Mouse (Mus musculus) intestine, postnatal 0 days (tissue): Measurements from ENCODE around the gene Jund. TPM values are rescaled to one million over a fixed set of nuclear protein-coding genes. Genes with fewer than 3 reads are reported as not detected.
A peak's percentile ranks its signal among the peaks of the same experiment; 100 is the strongest.

Experiments used
- ATAC-seq: fragments of 200-750 bp; cut with Nextera tagmentation; 2 replicates; pipeline ENCODE4 v1.8.0; 2017; ENCODE audit warnings: mild to moderate bottlenecking, moderate TSS enrichment, moderate library complexity
- H3K27ac ChIP-seq: fragments of 300-500 bp; sonication (generic); 2 replicates; pipeline ENCODE4 v1.5.1; 2014; ENCODE audit warnings: mild to moderate bottlenecking, low read depth, low read length, moderate library complexity
- H3K27me3 ChIP-seq: fragments of 300-500 bp; sonication (generic); replicated peaks from 2 replicates; pipeline ENCODE4 v1.6.1; 2014; ENCODE audit warnings: low read length, mixed read lengths; ENCODE audit not compliant: control insufficient read depth, insufficient read depth
- H3K36me3 ChIP-seq: fragments of 300-500 bp; sonication (generic); 2 replicates; pipeline ENCODE4 v1.6.1; 2014; ENCODE audit warnings: mild to moderate bottlenecking, moderate library complexity; ENCODE audit not compliant: control insufficient read depth, insufficient read depth
- H3K4me1 ChIP-seq: fragments of 300-500 bp; sonication (generic); replicated peaks from 2 replicates; pipeline ENCODE4 v1.6.1; 2014; ENCODE audit warnings: antibody characterized with exemption, low read length, mixed read lengths; ENCODE audit not compliant: control insufficient read depth, insufficient read depth
- H3K4me2 ChIP-seq: fragments of 300-500 bp; sonication (generic); replicated peaks from 2 replicates; pipeline ENCODE4 v1.6.1; 2014; ENCODE audit warnings: low read depth, mild to moderate bottlenecking, moderate library complexity
- H3K4me3 ChIP-seq: fragments of 300-500 bp; sonication (generic); 2 replicates; pipeline ENCODE4 v1.5.1; 2014; ENCODE audit warnings: low read depth, low read length
- H3K9ac ChIP-seq: fragments of 300-500 bp; sonication (generic); 2 replicates; pipeline ENCODE4 v1.6.1; 2014; ENCODE audit warnings: mild to moderate bottlenecking, low read depth, low read length
- H3K9me3 ChIP-seq: fragments of 300-500 bp; sonication (generic); 2 replicates; pipeline ENCODE4 v1.6.1; 2016; ENCODE audit warnings: mixed run types; ENCODE audit not compliant: control insufficient read depth
- CTCF ChIP-seq: sonication (generic); IDR thresholded peaks from 2 replicates; pipeline ENCODE4 v1.5.1; 2016; ENCODE audit warnings: low read depth, mild to moderate bottlenecking, control low read depth, antibody characterized with exemption, moderate library complexity
- WGBS: fragments of 180-500 bp; shearing (Covaris S2); extraction: QIAGEN DNeasy Blood & Tissue Kit; methylation state at CpG from one replicate; pipeline ENCODE4 v1.1.7; 2014; 5-methylcytosine and 5-hydroxymethylcytosine counted together
- polyA plus RNA-seq: library from polyadenylated mRNA; unstranded; fragments of >200 nt; fragmentation: Nextera tagmentation; extraction: Ambion mirVana; gene quantifications from 2 replicates; pipeline ENCODE4 v1.2.1, GENCODE M21; 2015

The Jund gene
- polyA plus RNA-seq, 1 experiment from 2014 or later = 121 TPM

- no peak for TF ChIP-seq CTCF
- no peak overlapping the region for H3K4me3 ChIP-seq
- H3K4me1 ChIP-seq = no peaks in the 10 kb centered on the region
- peaks cover 42% of the 10 kb centered on the region for H3K36me3 ChIP-seq
- no peaks in the 10 kb centered on the region for H3K9me3 ChIP-seq
- H3K4me2 ChIP-seq = no peak overlapping the region
- 0 out of 2 replicates have a peak overlapping the region, but pooled peaks have one; percentile 7 for H3K27ac ChIP-seq
- WGBS = 81% methylated on average over 13 of the region's 13 CpGs
- no peak for ATAC-seq
- H3K9ac ChIP-seq = no peak overlapping the region
- no peaks in the 10 kb centered on the region for H3K27me3 ChIP-seq
These were observed 42.5 kb upstream of the Jund start for GRCm38 (mm10) chr8:70656193-70656790.

GRCm38 (mm10) chr8:70657214-70657613, 41.5 kb upstream of the Jund start:
- no peak overlapping the region for H3K27ac ChIP-seq
- no peak for TF ChIP-seq CTCF
- WGBS = 72% methylated on average over 3 of the region's 3 CpGs

GRCm38 (mm10) chr8:70657739-70658138, 41.0 kb upstream of the Jund start:
- 88% methylated on average over 2 of the region's 2 CpGs for WGBS
- Histone ChIP-seq H3K9ac (peak overlapping the region; percentile 82; the same call in 1 of the 2 replicates), H3K4me1 (no peaks in the 10 kb centered on the region), H3K27ac (no peak overlapping the region), H3K9me3 (no peaks in the 10 kb centered on the region), H3K27me3 (no peaks in the 10 kb centered on the region), H3K36me3 (peaks cover 28% of the 10 kb centered on the region), H3K4me2 (peak overlapping the region; percentile 92), H3K4me3 (peak overlapping the region; percentile 85; the same call in 1 of the 2 replicates)
- TF ChIP-seq CTCF = no peak
- no peak for ATAC-seq

More at GRCm38 (mm10) chr8:70657214-70657613, 41.5 kb upstream of the Jund start:
- H3K36me3 ChIP-seq = peaks cover 33% of the 10 kb centered on the region
- no peaks in the 10 kb centered on the region for H3K4me1 ChIP-seq
- H3K9me3 ChIP-seq = no peaks in the 10 kb centered on the region
- no peak for ATAC-seq
- H3K9ac ChIP-seq = no peak overlapping the region
- no peak overlapping the region for H3K4me3 ChIP-seq
- H3K4me2 ChIP-seq = peak overlapping the region; percentile 92
- H3K27me3 ChIP-seq = no peaks in the 10 kb centered on the region

DNA sequence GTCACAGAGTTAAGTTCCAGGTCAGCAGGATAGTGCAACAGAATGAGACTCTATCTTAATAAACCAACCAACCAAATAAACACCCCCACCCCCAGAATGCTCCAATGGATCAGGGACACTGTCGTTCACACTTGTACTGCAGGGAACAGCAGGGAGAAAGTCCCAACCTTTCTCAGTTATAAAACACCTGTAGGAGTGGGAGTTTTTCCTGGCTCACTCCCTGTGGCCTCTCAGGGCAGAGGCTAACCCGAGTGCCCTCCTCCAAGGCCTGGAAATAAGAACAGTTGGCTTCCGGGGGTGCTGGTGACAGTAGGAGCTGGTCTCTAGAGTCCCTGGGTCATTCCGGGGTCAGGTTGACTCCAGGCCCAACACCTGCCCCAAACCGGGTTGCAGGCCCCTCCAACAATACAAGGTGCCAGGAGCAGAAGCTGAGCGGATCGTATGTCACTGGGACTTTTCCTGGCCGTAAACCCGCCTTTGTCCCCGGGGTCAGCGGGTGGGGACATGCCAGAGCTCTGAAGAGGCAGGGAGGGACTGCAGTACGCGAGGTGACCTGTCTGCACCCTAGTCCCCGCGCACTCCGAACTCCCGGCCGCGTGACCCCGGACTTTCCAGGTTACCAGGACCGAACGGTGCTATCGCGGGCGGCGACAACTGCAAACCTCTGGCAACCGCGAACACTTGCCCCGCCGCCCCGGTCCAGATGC, 39.7 kb upstream of the Jund start:
- Histone ChIP-seq H3K4me3 (peak overlapping the region; percentile 85), H3K4me1 (no peaks in the 10 kb centered on the region), H3K9ac (peak overlapping the region; percentile 82), H3K9me3 (no peaks in the 10 kb centered on the region), H3K36me3 (peaks cover 24% of the 10 kb centered on the region), H3K4me2 (peak overlapping the region; percentile 92), H3K27ac (peak overlapping the region; percentile 91), H3K27me3 (no peaks in the 10 kb centered on the region)
- no peak for TF ChIP-seq CTCF
- peak; percentile 75 for ATAC-seq
- under 1% methylated on average over 31 of the region's 31 CpGs for WGBS

DNA sequence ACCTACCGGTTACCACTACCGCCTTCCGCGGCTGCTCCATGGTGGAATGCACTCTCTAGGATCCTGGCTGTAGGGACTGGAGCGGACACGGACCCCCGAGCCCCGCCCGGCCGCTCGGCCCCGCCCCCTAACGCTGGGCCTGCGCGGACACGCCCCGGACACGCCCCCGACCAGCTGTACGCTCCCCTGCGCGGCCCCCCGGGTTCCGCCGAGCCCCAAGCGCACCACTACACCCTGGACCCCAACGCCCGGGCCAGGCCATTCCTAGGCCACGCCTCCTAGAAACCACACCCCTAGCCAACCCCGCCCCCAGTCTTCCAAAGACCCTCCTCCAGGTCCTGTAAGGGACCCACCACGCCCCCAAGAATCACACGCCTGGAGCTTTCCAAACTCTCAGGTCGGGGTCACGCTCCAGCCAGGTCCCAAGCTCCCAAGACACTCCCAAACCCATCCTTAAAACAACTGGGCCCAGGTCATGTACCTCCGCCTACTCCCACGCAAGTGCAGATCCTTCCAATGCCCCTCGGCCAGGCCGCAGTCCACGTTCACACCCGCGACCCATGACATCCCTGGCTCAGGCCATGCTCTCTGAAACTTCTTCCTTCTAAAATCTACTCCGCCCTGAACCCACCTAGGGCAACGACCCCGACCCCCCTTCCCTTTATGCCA, 39.0 kb upstream of the Jund start:
- peak overlapping the region; percentile 91 for H3K27ac ChIP-seq
- peak overlapping the region; percentile 85 for H3K4me3 ChIP-seq
- H3K4me1 ChIP-seq = no peaks in the 10 kb centered on the region
- H3K9ac ChIP-seq = peak overlapping the region; percentile 82
- no peak for TF ChIP-seq CTCF
- H3K9me3 ChIP-seq = no peaks in the 10 kb centered on the region
- H3K27me3 ChIP-seq = no peaks in the 10 kb centered on the region
- H3K36me3 ChIP-seq = peaks cover 24% of the 10 kb centered on the region
- H3K4me2 ChIP-seq = peak overlapping the region; percentile 92
- 1% methylated on average over 44 of the region's 44 CpGs for WGBS
- ATAC-seq = peak; percentile 88

GRCm38 (mm10) chr8:70660273-70660725, 38.5 kb upstream of the Jund start, which contains the start of gene Pgpep1:
Gene Pgpep1, minus strand, starts transcription at chr8:70660388.
- Histone ChIP-seq H3K36me3 (peaks cover 19% of the 10 kb centered on the region), H3K9me3 (no peaks in the 10 kb centered on the region), H3K4me1 (no peaks in the 10 kb centered on the region), H3K4me3 (peak within 1 kb of the TSS; percentile 85), H3K4me2 (peak within 1 kb of the TSS; percentile 92), H3K27ac (peak within 1 kb of the TSS; percentile 91), H3K9ac (peak within 1 kb of the TSS; percentile 82), H3K27me3 (no peaks in the 10 kb centered on the region)
- no peak for TF ChIP-seq CTCF
- ATAC-seq = peak; percentile 29
- WGBS = under 1% methylated on average over 14 of the region's 14 CpGs
